Mouse (Mus musculus) gonadal fat pad, adult 2 months (tissue): ENCODE results near the gene Draxin. TPM values are rescaled to one million over a fixed set of nuclear protein-coding genes. Genes with fewer than 3 reads are reported as not detected.
A peak's percentile ranks its signal among the peaks of the same experiment; 100 is the strongest.
"Not testable (repeated sequence)": the region's sequence is repeated elsewhere in the genome, so short reads cannot be mapped to it uniquely, and the experiment has no call there.

Source experiments
- DNase-seq: peaks from one replicate; pipeline ENCODE4 v3.0.0-alpha.2; 2012; ENCODE audit warnings: low read depth
- polyA plus RNA-seq: library from polyadenylated mRNA; depleted of rRNA; stranded (reverse); fragments of >200 nt; gene quantifications from 2 replicates; pipeline ENCODE4 v1.2.3, GENCODE M21; 2012

Gene Draxin
- polyA plus RNA-seq, 1 experiment, result 0.04 TPM

GRCm38 (mm10) chr4:148151267-148152168 lies 21.0 kb upstream of the Draxin start, which contains the start of gene Fbxo6:
Fbxo6 (minus strand) TSS chr4:148152140.
- DNase-seq, result no peak

GRCm38 (mm10) chr4:148150953-148151266 lies 20.4 kb upstream of the Draxin start:
- no peak for DNase-seq

GRCm38 (mm10) chr4:148150242-148150641 lies 19.7 kb upstream of the Draxin start:
- no peak for DNase-seq

- DNase-seq, result no peak
Observed at GRCm38 (mm10) chr4:148149540-148149939, 19.0 kb upstream of the Draxin start.

- no peak for DNase-seq
Observed at GRCm38 (mm10) chr4:148147714-148148113, 17.2 kb upstream of the Draxin start.

GRCm38 (mm10) chr4:148143721-148144120 lies 13.2 kb upstream of the Draxin start:
- DNase-seq, result no peak

GRCm38 (mm10) chr4:148140098-148141011 lies 9.9 kb upstream of the Draxin start:
- DNase-seq, result peak; percentile 67

- DNase-seq, result no peak
Observed at GRCm38 (mm10) chr4:148139767-148140097, 9.2 kb upstream of the Draxin start.

GRCm38 (mm10) chr4:148137503-148137902 lies 7.0 kb upstream of the Draxin start:
- no peak for DNase-seq

- no peak for DNase-seq
Observed at GRCm38 (mm10) chr4:148134988-148135387, 4.5 kb upstream of the Draxin start.

GRCm38 (mm10) chr4:148131497-148132081 lies 1.1 kb upstream of the Draxin start:
- no peak for DNase-seq

- no peak for DNase-seq
Observed at GRCm38 (mm10) chr4:148130133-148130532, 365 bp downstream of the Draxin start, which contains the start of gene Mad2l2. Mad2l2 (plus strand) TSS chr4:148130384.

- no peak for DNase-seq
Observed at GRCm38 (mm10) chr4:148128672-148129071, 1.8 kb downstream of the Draxin start.

- no peak for DNase-seq
Observed at GRCm38 (mm10) chr4:148128241-148128640, 2.3 kb downstream of the Draxin start.

- no peak for DNase-seq
Observed at GRCm38 (mm10) chr4:148122694-148123066, 7.8 kb downstream of the Draxin start.

- no peak for DNase-seq
Observed at GRCm38 (mm10) chr4:148121982-148122693, 8.4 kb downstream of the Draxin start.

- DNase-seq, result no peak
Observed at GRCm38 (mm10) chr4:148121362-148121761, 9.1 kb downstream of the Draxin start.

GRCm38 (mm10) chr4:148120555-148120954 lies 9.9 kb downstream of the Draxin start:
- DNase-seq, result no peak

- DNase-seq, result not testable (repeated sequence)
Observed at GRCm38 (mm10) chr4:148119578-148119977, 10.9 kb downstream of the Draxin start.

GRCm38 (mm10) chr4:148117392-148117791 lies 13.1 kb downstream of the Draxin start:
- DNase-seq, result no peak

GRCm38 (mm10) chr4:148116657-148117056 lies 13.8 kb downstream of the Draxin start:
- no peak for DNase-seq

- no peak for DNase-seq
Observed at GRCm38 (mm10) chr4:148115467-148115866, 15.0 kb downstream of the Draxin start.
